Mouse (Mus musculus) heart, embryonic 10.5 days (tissue): Measurements from ENCODE around the gene Cd7. TPM values are rescaled to one million over a fixed set of nuclear protein-coding genes. Genes with fewer than 3 reads are reported as not detected.
"Not testable (repeated sequence)": the region's sequence is repeated elsewhere in the genome, so short reads cannot be mapped to it uniquely, and the experiment has no call there.

Experiments
- DNase-seq: peaks from one replicate; pipeline ENCODE4 v3.0.0-alpha.2; 2017; ENCODE audit warnings: low spot score
- H3K27ac ChIP-seq: fragments of 300-500 bp; sonication (generic); 2 replicates; pipeline ENCODE4 v1.5.1; 2016; ENCODE audit warnings: mild to moderate bottlenecking
- H3K27me3 ChIP-seq: fragments of 300-500 bp; sonication (generic); 2 replicates; pipeline ENCODE4 v1.6.1; 2016; ENCODE audit warnings: mild to moderate bottlenecking; ENCODE audit not compliant: poor library complexity, insufficient read depth, severe bottlenecking
- H3K36me3 ChIP-seq: fragments of 300-500 bp; sonication (generic); 2 replicates; pipeline ENCODE4 v1.6.1; 2016; ENCODE audit warnings: mild to moderate bottlenecking, moderate library complexity
- H3K4me1 ChIP-seq: fragments of 300-500 bp; sonication (generic); 2 replicates; pipeline ENCODE4 v1.6.1; 2016; ENCODE audit warnings: mild to moderate bottlenecking
- H3K4me3 ChIP-seq: fragments of 300-500 bp; sonication (generic); 2 replicates; pipeline ENCODE4 v1.5.1; 2016; ENCODE audit warnings: mild to moderate bottlenecking, moderate library complexity
- H3K9me3 ChIP-seq: fragments of 300-500 bp; sonication (generic); 2 replicates; pipeline ENCODE4 v1.6.1; 2016; ENCODE audit warnings: mild to moderate bottlenecking, moderate library complexity
- WGBS: fragments of 180-500 bp; shearing (Covaris S2); methylation state at CpG from one replicate; pipeline ENCODE4 v1.1.7; 2016; 5-methylcytosine and 5-hydroxymethylcytosine counted together
- polyA plus RNA-seq: library from polyadenylated mRNA; unstranded; fragments of >200 nt; fragmentation: Nextera tagmentation; extraction: Ambion mirVana; gene quantifications from 2 replicates; pipeline ENCODE4 v1.2.1, GENCODE M21; 2016

Cd7 gene
- polyA plus RNA-seq, 1 experiment from 2014 or later = not detected

DNA sequence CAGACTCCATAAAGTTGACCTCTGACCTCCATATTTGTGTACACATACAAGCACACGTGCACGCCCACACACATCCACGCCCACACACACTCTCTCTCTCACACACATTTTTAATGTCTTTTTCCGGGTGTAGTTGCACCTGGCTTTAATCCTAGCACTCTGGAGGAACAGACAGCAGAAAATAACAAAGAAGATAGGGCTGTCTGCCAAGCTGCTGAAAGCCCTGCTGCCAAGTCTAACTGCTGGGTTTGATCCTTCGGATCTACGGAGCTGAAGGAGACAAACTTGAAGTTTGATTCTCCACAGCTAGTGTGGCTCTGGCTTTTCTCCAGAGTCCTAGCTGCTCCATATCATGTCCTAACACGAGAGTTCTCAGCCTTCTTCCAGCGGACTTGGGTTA, 22.4 kb upstream of the Cd7 start:
- no peak for DNase-seq
- Histone ChIP-seq H3K27me3 (peaks cover 15% of the 10 kb centered on the region; the same call in 1 of the 2 replicates), H3K4me1 (peaks cover 3% of the 10 kb centered on the region; the same call in 1 of the 2 replicates), H3K4me3 (no peak overlapping the region), H3K27ac (no peak overlapping the region), H3K36me3 (no peaks in the 10 kb centered on the region), H3K9me3 (no peaks in the 10 kb centered on the region)
- WGBS = 78% methylated on average over 8 of the region's 8 CpGs

- not testable (repeated sequence) for DNase-seq, H3K9me3 ChIP-seq, H3K27ac ChIP-seq, H3K4me1 ChIP-seq, H3K4me3 ChIP-seq, H3K36me3 ChIP-seq
- WGBS = 86% methylated on average over 6 of the region's 6 CpGs
- peaks cover 12% of the 10 kb centered on the region; the same call in 1 of the 2 replicates for H3K27me3 ChIP-seq
These were observed 21.3 kb upstream of the Cd7 start for GRCm38 (mm10) chr11:121060401-121061067.

DNA sequence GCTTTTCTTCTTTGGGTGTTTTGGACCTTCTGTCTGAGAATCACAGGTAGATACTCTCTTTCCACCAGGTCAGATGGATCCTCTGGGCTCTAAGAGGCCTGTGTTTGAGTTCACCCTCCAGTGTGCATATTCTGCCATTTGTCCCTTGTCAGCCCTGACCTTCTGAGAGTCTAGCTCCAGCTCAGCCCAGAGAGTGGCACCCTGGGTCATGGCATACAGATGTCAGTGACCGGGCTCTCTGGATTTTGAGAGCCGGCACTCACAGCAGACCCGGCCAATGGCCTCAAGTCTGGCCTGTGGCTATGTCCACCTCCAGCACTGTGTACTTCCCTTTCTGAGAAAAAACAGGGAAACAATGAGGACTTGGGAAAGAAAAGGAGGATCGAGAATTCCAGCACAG, 20.3 kb upstream of the Cd7 start:
- Histone ChIP-seq H3K27me3 (peaks cover 22% of the 10 kb centered on the region), H3K27ac (no peak overlapping the region), H3K4me3 (no peak overlapping the region), H3K4me1 (peaks cover 8% of the 10 kb centered on the region), H3K36me3 (no peaks in the 10 kb centered on the region), H3K9me3 (no peaks in the 10 kb centered on the region)
- no peak for DNase-seq
- WGBS = 85% methylated on average over 4 of the region's 4 CpGs

DNA sequence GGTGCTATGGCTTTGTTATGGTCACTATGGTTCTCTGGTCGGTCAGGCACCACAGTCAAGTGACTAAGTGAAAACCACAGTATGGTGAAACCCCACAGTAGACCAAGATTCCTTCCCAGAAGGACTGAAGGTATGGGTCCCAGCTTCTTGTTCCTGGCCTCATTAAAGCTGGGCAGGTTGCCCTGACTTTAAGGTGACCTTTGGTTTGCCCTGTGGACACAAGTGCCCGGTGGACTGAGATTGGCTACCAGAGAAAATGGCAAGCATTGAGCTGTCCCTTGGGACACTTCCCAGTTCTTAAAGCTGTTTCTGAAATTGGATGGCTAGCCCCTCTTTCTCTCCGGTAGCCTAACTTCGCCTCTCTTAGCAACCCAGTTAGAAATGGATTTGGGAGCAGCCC, 19.7 kb upstream of the Cd7 start:
- Histone ChIP-seq H3K9me3 (no peaks in the 10 kb centered on the region), H3K4me1 (peaks cover 8% of the 10 kb centered on the region), H3K4me3 (no peak overlapping the region), H3K27me3 (peaks cover 27% of the 10 kb centered on the region), H3K27ac (no peak overlapping the region), H3K36me3 (no peaks in the 10 kb centered on the region)
- WGBS = 86% methylated on average over 4 of the region's 4 CpGs
- no peak for DNase-seq

GRCm38 (mm10) chr11:121058122-121058521, 18.9 kb upstream of the Cd7 start:
- Histone ChIP-seq H3K4me1 (peaks cover 8% of the 10 kb centered on the region), H3K27ac (no peak overlapping the region), H3K9me3 (no peaks in the 10 kb centered on the region), H3K27me3 (peaks cover 25% of the 10 kb centered on the region), H3K36me3 (no peaks in the 10 kb centered on the region), H3K4me3 (no peak overlapping the region)
- 78% methylated on average over 5 of the region's 5 CpGs for WGBS
- DNase-seq = no peak

- Histone ChIP-seq H3K27me3 (peaks cover 16% of the 10 kb centered on the region), H3K4me1 (peaks cover 8% of the 10 kb centered on the region), H3K9me3 (no peaks in the 10 kb centered on the region), H3K36me3 (no peaks in the 10 kb centered on the region), H3K4me3 (no peak overlapping the region), H3K27ac (no peak overlapping the region)
- 55% methylated on average over 7 of the region's 7 CpGs for WGBS
- DNase-seq = no peak
These were observed 17.5 kb upstream of the Cd7 start for GRCm38 (mm10) chr11:121056536-121057236.

GRCm38 (mm10) chr11:121053536-121053935, 14.3 kb upstream of the Cd7 start:
- peak; percentile 90 for DNase-seq
- H3K27me3 ChIP-seq = peaks cover 16% of the 10 kb centered on the region
- peaks cover 8% of the 10 kb centered on the region for H3K4me1 ChIP-seq
- no peak overlapping the region for H3K27ac ChIP-seq
- no peak overlapping the region for H3K4me3 ChIP-seq
- 11% methylated on average over 8 of the region's 8 CpGs for WGBS
- H3K9me3 ChIP-seq = no peaks in the 10 kb centered on the region
- no peaks in the 10 kb centered on the region for H3K36me3 ChIP-seq

- Histone ChIP-seq H3K27ac (no peak overlapping the region), H3K36me3 (no peaks in the 10 kb centered on the region), H3K4me3 (no peak overlapping the region), H3K27me3 (peaks cover 16% of the 10 kb centered on the region), H3K9me3 (no peaks in the 10 kb centered on the region), H3K4me1 (peaks cover 8% of the 10 kb centered on the region)
- DNase-seq = no peak
- WGBS = 66% methylated on average over 4 of the region's 4 CpGs
These were observed 13.2 kb upstream of the Cd7 start for GRCm38 (mm10) chr11:121052387-121052786.

GRCm38 (mm10) chr11:121051793-121052192, 12.6 kb upstream of the Cd7 start:
- 32% methylated on average over 1 of the region's 1 CpGs for WGBS
- Histone ChIP-seq H3K4me3 (no peak overlapping the region), H3K36me3 (no peaks in the 10 kb centered on the region), H3K27me3 (peaks cover 16% of the 10 kb centered on the region), H3K27ac (no peak overlapping the region), H3K9me3 (no peaks in the 10 kb centered on the region), H3K4me1 (peaks cover 6% of the 10 kb centered on the region)
- DNase-seq = no peak

- peaks cover 14% of the 10 kb centered on the region for H3K27me3 ChIP-seq
- H3K9me3 ChIP-seq = no peaks in the 10 kb centered on the region
- no peak for DNase-seq
- 0 out of 2 replicates have a peak, but pooled peaks cover under 1% of the 10 kb centered on the region for H3K4me1 ChIP-seq
- no peaks in the 10 kb centered on the region for H3K36me3 ChIP-seq
- no peak overlapping the region for H3K27ac ChIP-seq
- H3K4me3 ChIP-seq = no peak overlapping the region
- 80% methylated on average over 1 of the region's 1 CpGs for WGBS
These were observed 10.6 kb upstream of the Cd7 start for GRCm38 (mm10) chr11:121049840-121050239.

DNA sequence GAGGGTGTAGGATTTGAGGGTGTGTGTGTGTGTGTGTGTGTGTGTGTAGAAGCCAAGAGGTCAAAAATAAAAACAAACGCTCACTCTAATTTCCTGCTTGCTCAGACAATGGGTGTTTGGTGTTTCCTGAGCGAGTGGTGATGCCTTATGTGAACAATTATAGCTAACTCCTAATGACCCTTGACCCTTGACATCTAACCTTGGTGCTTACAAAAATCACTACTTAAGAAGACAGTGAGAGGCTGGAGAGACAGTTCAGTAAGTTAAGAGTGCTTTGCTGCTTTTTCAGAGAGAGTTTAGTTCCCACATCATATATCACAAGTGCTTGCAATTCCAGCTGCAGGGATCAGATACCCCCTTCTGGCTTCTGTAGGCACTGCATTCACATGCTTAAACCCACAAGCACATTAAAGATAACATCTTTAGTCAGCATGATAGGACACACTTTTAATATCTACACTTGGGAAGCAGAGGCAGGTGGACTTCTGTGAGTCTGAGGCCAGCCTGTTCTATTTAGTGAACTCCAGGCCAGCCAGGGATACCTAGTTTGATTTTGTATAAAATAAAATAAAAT, 8.7 kb upstream of the Cd7 start:
- DNase-seq = no peak
- Histone ChIP-seq H3K4me1 (0 out of 2 replicates have a peak, but pooled peaks cover 5% of the 10 kb centered on the region), H3K27me3 (peaks cover 10% of the 10 kb centered on the region; the same call in 1 of the 2 replicates), H3K36me3 (no peaks in the 10 kb centered on the region), H3K9me3 (no peaks in the 10 kb centered on the region), H3K4me3 (no peak overlapping the region), H3K27ac (no peak overlapping the region)
- WGBS = 52% methylated on average over 2 of the region's 2 CpGs

DNA sequence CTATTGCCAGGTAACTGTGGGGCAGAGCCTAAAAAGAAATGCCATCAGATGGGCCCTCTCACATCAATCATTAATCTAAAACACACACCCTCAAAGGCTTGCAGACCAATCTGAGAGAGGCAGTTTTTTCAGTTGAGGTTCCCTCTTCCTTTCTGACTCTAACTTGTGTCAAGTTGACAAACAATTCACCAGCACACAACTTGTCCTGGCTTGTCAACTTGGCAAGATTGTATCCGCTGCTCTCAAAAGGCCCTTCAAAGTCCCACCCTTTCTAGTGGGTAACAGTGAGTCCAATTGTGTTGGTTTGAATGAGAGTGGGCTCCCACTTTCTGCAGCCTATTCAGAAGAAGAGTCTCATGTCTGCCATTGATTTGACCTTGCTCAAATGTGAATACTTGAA, 6.1 kb upstream of the Cd7 start:
- H3K36me3 ChIP-seq = no peaks in the 10 kb centered on the region
- H3K4me1 ChIP-seq = 0 out of 2 replicates have a peak, but pooled peaks cover 5% of the 10 kb centered on the region
- H3K27ac ChIP-seq = no peak overlapping the region
- 73% methylated on average over 1 of the region's 1 CpGs for WGBS
- H3K27me3 ChIP-seq = peaks cover 10% of the 10 kb centered on the region; the same call in 1 of the 2 replicates
- no peak for DNase-seq
- H3K4me3 ChIP-seq = no peak overlapping the region
- no peaks in the 10 kb centered on the region for H3K9me3 ChIP-seq

GRCm38 (mm10) chr11:121043025-121043424, 3.8 kb upstream of the Cd7 start:
- not testable (repeated sequence) for H3K4me1 ChIP-seq, H3K27ac ChIP-seq, H3K36me3 ChIP-seq, DNase-seq, H3K9me3 ChIP-seq, H3K4me3 ChIP-seq
- H3K27me3 ChIP-seq = peaks cover 23% of the 10 kb centered on the region; the same call in 1 of the 2 replicates
- 45% methylated on average over 1 of the region's 1 CpGs for WGBS
